Mouse (Mus musculus): ENCODE results near the gene Sgf29.

The Sgf29 gene

GRCm38 (mm10) chr7:126649231-126650051, at the start of gene Sgf29:
TSS of gene Sgf29 (plus strand) at chr7:126649309.
- peak; percentile 96 for DNase-seq (ENCODE audit: low read depth, low spot score)

GRCm38 (mm10) chr7:126601896-126602295, 47.2 kb upstream of the Sgf29 start:
- DNase-seq (ENCODE audit: low read depth, low spot score) = no peak

- DNase-seq (ENCODE audit: low read depth, low spot score) = no peak
Measured at GRCm38 (mm10) chr7:126602650-126603049, 46.5 kb upstream of the Sgf29 start.

GRCm38 (mm10) chr7:126606611-126607010, 42.5 kb upstream of the Sgf29 start:
- peak; percentile 45 for DNase-seq (ENCODE audit: low read depth, low spot score)

GRCm38 (mm10) chr7:126607064-126607463, 42.0 kb upstream of the Sgf29 start:
- no peak for DNase-seq (ENCODE audit: low read depth, low spot score)

- DNase-seq (ENCODE audit: low read depth, low spot score) = no peak
Measured at GRCm38 (mm10) chr7:126607796-126608195, 41.3 kb upstream of the Sgf29 start.

GRCm38 (mm10) chr7:126612736-126613135, 36.4 kb upstream of the Sgf29 start:
- DNase-seq (ENCODE audit: low read depth, low spot score) = no peak

GRCm38 (mm10) chr7:126616707-126617106, 32.4 kb upstream of the Sgf29 start:
- DNase-seq (ENCODE audit: low read depth, low spot score) = no peak

GRCm38 (mm10) chr7:126619559-126620275, 29.4 kb upstream of the Sgf29 start:
- DNase-seq (ENCODE audit: low read depth, low spot score) = peak; percentile 65

GRCm38 (mm10) chr7:126621452-126622359, 27.4 kb upstream of the Sgf29 start:
- no peak for DNase-seq (ENCODE audit: low read depth, low spot score)

- DNase-seq (ENCODE audit: low read depth, low spot score) = no peak
Measured at GRCm38 (mm10) chr7:126623381-126623780, 25.7 kb upstream of the Sgf29 start.

GRCm38 (mm10) chr7:126624774-126625173, 24.3 kb upstream of the Sgf29 start:
- no peak for DNase-seq (ENCODE audit: low read depth, low spot score)

GRCm38 (mm10) chr7:126625369-126625768, 23.7 kb upstream of the Sgf29 start:
- DNase-seq (ENCODE audit: low read depth, low spot score) = no peak

GRCm38 (mm10) chr7:126625807-126626600, 23.1 kb upstream of the Sgf29 start:
- DNase-seq (ENCODE audit: low read depth, low spot score) = no peak

GRCm38 (mm10) chr7:126628111-126628510, 21.0 kb upstream of the Sgf29 start:
- no peak for DNase-seq (ENCODE audit: low read depth, low spot score)

GRCm38 (mm10) chr7:126629915-126630314, 19.2 kb upstream of the Sgf29 start:
- DNase-seq (ENCODE audit: low read depth, low spot score) = no peak

GRCm38 (mm10) chr7:126630824-126631518, 18.1 kb upstream of the Sgf29 start, which contains the start of gene Nupr1:
TSS of gene Nupr1 (minus strand) at chr7:126630861.
- no peak for DNase-seq (ENCODE audit: low read depth, low spot score)

GRCm38 (mm10) chr7:126632478-126632877, 16.6 kb upstream of the Sgf29 start:
- DNase-seq (ENCODE audit: low read depth, low spot score) = no peak

GRCm38 (mm10) chr7:126635375-126635774, 13.7 kb upstream of the Sgf29 start:
- DNase-seq (ENCODE audit: low read depth, low spot score) = no peak

All from CD4-positive helper T cell, adult 2 months (primary cell).